Mouse (Mus musculus): Measurements from ENCODE around the gene Nup133.

Gene Nup133

GRCm38 (mm10) chr8:123950077-123950802, 1.2 kb upstream of the Nup133 start:
- DNase-seq = peak; percentile 66

GRCm38 (mm10) chr8:123949686-123949986, 571 bp upstream of the Nup133 start:
- no peak for DNase-seq

GRCm38 (mm10) chr8:123929026-123929425, 20.0 kb downstream of the Nup133 start:
- DNase-seq = no peak

GRCm38 (mm10) chr8:123925671-123926070, 23.4 kb downstream of the Nup133 start:
- DNase-seq = no peak

DNA sequence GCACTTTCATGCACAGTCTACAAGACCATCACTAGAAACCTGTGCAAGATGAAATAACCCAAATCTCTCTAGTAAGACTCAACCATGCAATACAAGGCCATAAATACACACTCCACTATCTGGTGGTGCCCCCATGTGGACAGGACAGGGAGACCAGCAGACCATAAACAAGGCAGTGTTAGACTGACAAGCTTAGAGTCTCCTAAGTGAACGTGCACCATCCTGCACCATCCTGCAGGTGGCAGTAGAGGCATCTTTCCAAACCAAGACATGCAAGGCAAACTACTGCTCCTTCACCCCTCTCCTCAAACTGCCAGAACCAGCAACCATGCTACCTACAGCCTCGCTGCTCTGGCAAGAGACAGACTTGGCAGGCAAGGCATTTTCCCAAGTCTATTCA, 24.3 kb downstream of the Nup133 start:
- DNase-seq = peak; percentile 78

DNA sequence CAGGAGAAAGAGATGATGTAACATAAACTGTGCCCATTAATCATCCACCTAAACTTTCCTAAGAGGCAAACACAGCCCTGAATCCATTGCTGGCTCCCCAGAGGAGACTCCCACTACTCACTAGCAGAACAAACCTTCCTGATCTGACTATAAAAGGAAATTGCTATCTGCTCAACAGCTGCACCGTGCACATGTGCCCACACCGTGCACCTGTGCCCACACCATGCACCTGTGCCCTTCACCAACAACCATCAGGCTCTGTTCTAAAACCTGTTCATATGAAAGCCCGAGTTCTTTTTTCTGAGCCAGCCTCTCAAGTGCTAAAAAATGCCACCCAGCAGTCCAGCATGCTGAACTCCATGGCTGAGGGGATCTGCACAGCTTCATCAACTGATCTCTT, 34.4 kb downstream of the Nup133 start:
- no peak for DNase-seq

DNA sequence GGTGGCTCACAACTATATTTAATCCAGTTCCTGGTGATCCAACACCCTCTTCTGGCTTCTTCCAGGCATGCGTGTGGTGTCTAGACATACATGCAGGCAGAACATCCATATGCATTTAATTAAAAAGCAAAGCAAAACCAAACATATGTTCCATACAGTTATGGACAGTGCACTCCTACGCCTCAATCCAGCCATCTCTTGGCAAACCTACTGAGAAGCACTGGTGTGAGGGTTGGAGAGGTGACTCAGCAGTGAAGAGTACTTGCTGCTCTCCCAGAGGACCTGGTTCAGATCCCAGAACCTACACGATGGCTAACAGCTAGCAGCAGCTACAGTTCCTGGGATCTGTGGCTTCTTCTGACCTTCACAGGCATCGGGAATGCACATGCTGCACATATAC, 36.8 kb downstream of the Nup133 start:
- DNase-seq = no peak

GRCm38 (mm10) chr8:123907604-123908003, 41.5 kb downstream of the Nup133 start:
- DNase-seq = no peak

DNA sequence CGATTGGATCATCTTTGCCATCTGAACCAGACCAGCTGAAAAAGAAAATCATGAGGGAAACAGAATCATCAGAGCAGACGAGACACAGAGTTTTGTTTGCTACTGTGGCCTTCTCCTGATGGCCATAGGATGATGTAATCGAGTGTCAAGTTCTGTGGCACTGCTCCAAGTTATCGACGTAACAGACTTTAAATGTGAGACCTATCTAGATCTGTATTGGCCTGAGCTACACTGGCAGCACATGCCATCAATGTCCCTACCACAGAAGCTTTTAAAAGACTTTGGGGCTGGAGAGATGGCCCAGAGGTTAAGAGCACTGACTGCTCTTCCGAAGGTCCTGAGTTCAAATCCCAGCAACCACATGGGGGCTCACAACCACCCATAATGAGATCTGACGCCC, 46.4 kb downstream of the Nup133 start:
- DNase-seq = no peak

DNA sequence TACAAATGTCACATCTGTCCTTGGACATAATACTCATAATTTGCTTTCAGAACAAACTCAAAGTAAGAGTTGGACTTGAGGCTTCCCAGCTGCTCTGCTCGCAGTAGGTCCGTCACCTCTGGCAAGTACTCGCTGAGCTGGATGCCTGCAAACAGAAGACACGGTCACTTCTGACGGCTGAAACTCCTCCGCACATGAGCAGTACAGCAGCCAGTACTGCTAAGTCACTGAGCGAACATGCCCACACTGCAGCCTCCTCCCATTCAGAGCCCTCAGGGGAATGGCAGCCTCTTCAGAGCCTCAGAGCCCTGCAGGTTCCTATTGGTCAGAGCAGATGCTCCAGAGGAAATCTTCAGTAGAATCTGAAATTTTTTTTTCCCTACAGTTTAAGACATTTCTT, 49.7 kb downstream of the Nup133 start:
- no peak for DNase-seq

DNA sequence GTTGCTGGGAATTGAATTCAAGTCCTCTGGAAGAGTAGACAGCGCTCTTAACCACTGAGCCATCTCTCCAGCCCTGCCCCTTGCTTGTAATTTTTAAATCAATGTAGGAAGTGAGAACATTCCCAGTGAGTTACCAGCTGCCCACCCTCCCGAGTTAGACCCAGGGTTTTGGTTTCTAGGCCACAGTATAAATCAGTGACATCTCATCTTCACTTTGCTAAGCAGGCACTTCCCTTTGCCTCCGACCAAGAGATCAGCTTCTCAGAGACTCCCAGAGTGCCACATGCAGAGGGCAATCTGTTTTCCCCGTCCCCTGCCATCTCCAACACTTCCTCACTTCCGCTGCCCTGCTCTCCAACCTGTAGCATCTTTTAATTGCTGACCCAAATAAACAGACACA, 50.5 kb downstream of the Nup133 start:
- no peak for DNase-seq

GRCm38 (mm10) chr8:123896774-123897173, 52.3 kb downstream of the Nup133 start:
- no peak for DNase-seq

- DNase-seq = no peak
Observed at GRCm38 (mm10) chr8:123896366-123896761, 52.7 kb downstream of the Nup133 start.

- no peak for DNase-seq
Observed at GRCm38 (mm10) chr8:123895680-123896365, 53.2 kb downstream of the Nup133 start.

GRCm38 (mm10) chr8:123895230-123895629, 53.8 kb downstream of the Nup133 start:
- DNase-seq = no peak

DNA sequence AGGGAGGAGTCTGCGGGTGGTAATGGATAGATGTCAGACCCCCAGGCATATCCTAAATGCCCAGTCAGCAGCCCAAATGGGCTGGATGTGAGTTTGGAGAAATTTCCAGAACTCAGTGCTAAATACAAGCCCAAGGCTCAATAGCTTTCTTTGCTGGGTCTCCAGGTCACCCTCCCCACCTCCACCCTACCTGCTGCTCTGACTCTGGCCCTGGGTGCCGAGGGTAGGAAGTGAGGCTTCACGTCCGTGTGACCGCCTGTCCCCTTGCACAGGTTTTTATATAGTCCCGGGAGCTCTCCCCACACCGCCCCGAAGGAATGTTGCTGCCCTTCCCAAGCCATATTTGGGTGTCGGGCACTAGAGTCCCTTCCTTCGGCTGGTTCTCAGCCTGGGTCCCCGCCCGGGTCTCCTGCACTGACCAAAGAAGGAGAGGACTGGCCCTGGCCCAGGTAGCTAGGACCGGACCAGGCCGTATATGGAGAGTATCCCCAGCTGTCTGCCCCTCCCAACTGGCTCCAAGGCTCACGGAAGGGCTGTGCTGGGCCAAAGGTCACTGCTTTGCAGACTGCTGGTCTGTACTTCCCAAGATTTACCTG, 54.5 kb downstream of the Nup133 start, which contains the start of gene Acta1:
Gene Acta1 (minus strand): TSS at position 250 of the 596 bp plus-strand sequence.
- DNase-seq = no peak

DNA sequence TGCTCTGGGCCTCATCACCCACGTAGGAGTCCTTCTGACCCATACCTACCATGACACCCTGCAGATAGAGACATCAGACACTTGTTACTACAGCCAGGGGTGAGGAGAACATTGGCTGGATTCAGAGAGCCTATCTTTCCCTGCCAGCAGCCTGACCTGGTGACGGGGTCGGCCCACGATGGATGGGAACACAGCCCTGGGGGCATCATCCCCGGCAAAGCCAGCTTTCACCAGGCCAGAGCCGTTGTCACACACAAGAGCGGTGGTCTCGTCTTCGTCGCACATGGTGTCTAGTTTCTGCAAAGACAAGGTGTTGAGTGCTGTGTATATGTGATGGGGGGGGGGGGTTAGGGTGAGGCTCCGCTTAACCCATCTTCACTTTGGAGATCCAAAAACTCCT, 55.7 kb downstream of the Nup133 start:
- no peak for DNase-seq

GRCm38 (mm10) chr8:123892586-123893155, 56.4 kb downstream of the Nup133 start:
- DNase-seq = no peak

GRCm38 (mm10) chr8:123891883-123892585, 57.0 kb downstream of the Nup133 start:
- DNase-seq = no peak

GRCm38 (mm10) chr8:123891271-123891670, 57.8 kb downstream of the Nup133 start:
- DNase-seq = peak; percentile 32

DNA sequence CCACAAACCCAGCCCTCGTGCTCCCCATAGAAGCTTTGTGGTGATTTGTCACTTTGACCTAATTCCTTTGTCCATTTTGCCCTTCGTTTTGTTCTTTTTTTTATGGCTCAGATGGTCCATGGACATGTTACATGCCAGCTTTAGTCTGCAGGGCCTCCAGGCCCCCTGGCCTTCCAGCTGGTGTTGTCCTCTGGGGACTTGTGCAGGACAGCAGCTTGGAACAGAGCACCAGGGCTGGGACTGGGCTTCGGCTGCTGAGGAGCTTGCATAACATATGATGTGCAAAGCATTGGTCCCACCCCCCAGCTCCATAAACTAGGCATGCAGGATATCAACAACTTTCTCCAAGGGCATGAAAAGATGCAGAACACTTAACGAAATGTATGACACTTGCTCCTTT, 59.3 kb downstream of the Nup133 start:
- no peak for DNase-seq

- DNase-seq = no peak
Observed at GRCm38 (mm10) chr8:123887956-123888355, 61.1 kb downstream of the Nup133 start.

DNA sequence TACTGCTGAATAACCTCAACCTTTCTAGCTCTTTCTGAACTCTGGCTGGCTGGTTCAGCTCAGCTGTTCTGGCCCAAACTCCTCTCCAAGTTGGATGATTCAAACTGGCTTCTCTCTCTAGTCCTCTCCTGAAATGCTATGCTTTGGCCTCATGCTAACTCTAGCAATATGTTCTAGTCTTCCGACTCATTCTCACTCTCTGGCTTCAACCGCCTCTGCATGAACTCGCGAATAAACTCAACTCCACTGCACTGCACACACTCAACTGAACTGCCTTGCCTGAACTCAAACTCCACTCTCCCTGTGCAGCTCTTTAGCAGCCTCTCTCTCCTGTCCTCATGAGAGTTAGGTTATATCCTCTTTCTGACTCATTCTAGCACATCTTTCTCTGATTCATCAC, 61.9 kb downstream of the Nup133 start:
- no peak for DNase-seq
